Mouse (Mus musculus) liver, adult 2 months (tissue): Measurements from ENCODE around the gene Pgf.

Source experiments
- CTCF ChIP-seq: fragments of 200-500 bp; IDR thresholded peaks from 2 replicates; pipeline ENCODE4 v1.5.1; 2011; ENCODE audit warnings: low read depth, low read length, control low read depth
- POLR2A ChIP-seq: fragments of 200-500 bp; IDR thresholded peaks from 2 replicates; pipeline ENCODE4 v1.6.1; 2011; ENCODE audit warnings: low read length, control low read depth; ENCODE audit not compliant: insufficient read depth; ENCODE audit errors: extremely low read depth

GRCm38 (mm10) chr12:85126986-85127603 lies 50.5 kb downstream of the Pgf start:
- TF ChIP-seq CTCF, result no peak
- no peak for TF ChIP-seq POLR2A
